Comparison of ENCODE assay signal across 8 mouse cellular contexts in genomic region chr2:109277593-109277992, GRCm38 (mm10). TPM values are rescaled to one million over a fixed set of nuclear protein-coding genes. Genes with fewer than 3 reads are reported as not detected.
DNase-seq lines count a peak whose midpoint lies in the region; ATAC-seq and TF ChIP-seq lines count a peak whose summit lies in the region.

No protein-coding gene starts in this region.

- TF ChIP-seq POLR2A in cortical plate, adult 2 months (IDR thresholded peaks at IDR 0.05; ENCODE audit: extremely low read depth, insufficient read depth, low read length), result no peak

- no peaks in the 10 kb centered on the region for H3K36me3 ChIP-seq in neural tube, embryonic 14.5 days (ENCODE audit: control insufficient read depth, insufficient read depth, low read length)

- H3K27ac ChIP-seq in cortical plate, adult 2 months (ENCODE audit: insufficient read depth, low read length), result no peak overlapping the region
- no peak overlapping the region for H3K27ac ChIP-seq in neural tube, embryonic 14.5 days (ENCODE audit: low read depth, low read length)

- 1% methylated on average over 7 of the region's 7 CpGs for WGBS in neural tube, embryonic 14.5 days

- no peaks in the 10 kb centered on the region for H3K9me3 ChIP-seq in neural tube, embryonic 14.5 days (ENCODE audit: control insufficient read depth, low read length)

- 0 out of 2 replicates have a peak overlapping the region, but pooled peaks have one; percentile 34 for H3K9ac ChIP-seq in neural tube, embryonic 14.5 days (replicated peaks; ENCODE audit: low read depth, low read length)

- H3K4me2 ChIP-seq in neural tube, embryonic 14.5 days (ENCODE audit: low read depth, low read length), result peak overlapping the region; percentile 40

- no peaks in the 10 kb centered on the region for H3K27me3 ChIP-seq in neural tube, embryonic 14.5 days (ENCODE audit: control insufficient read depth, insufficient read depth, low read length)

- TF ChIP-seq CTCF in cortical plate, adult 2 months (IDR thresholded peaks at IDR 0.05; ENCODE audit: extremely low read depth, insufficient read depth, low read length), result no peak

- no peak for DNase-seq in cerebellum, postnatal 4 days (ENCODE audit: low spot score in 2 of 2)
- peak; percentile 31 for DNase-seq in A20 (ENCODE audit: low read depth, low spot score)
- peak; percentile 33 for DNase-seq in induced T-regulatory cell, adult 2 months (ENCODE audit: low read depth)
- DNase-seq in spleen, adult 18-20 months, result no peak
- no peak for DNase-seq in layer of hippocampus, postnatal 14 days (ENCODE audit: low spot score in 2 of 2)

- no peaks in the 10 kb centered on the region; the same call in 1 of the 2 replicates for H3K4me1 ChIP-seq in cortical plate, adult 2 months (ENCODE audit: control insufficient read depth, insufficient read depth, low read length)
- H3K4me1 ChIP-seq in neural tube, embryonic 14.5 days (ENCODE audit: control insufficient read depth, insufficient read depth, low read length), result no peaks in the 10 kb centered on the region

- peak; percentile 47; the same call in 1 of the 2 replicates for ATAC-seq in cerebellum, adult (ENCODE audit: insufficient number of reproducible peaks, low FRiP score, low TSS enrichment)
- no peak for ATAC-seq in neural tube, embryonic 14.5 days (ENCODE audit: low read depth)

- H3K4me3 ChIP-seq in cortical plate, adult 2 months (ENCODE audit: insufficient read depth, low read length), result peak overlapping the region; percentile 59
- peak overlapping the region; percentile 29 for H3K4me3 ChIP-seq in neural tube, embryonic 14.5 days (ENCODE audit: low read depth, low read length)

RNA-seq across cellular contexts. Expression of gene Kif18a, which starts 2.9 kb away (rescaled TPM):
- polyA plus RNA-seq in cortical plate, adult 2 months (2012; rRNA removed), result 0.40 and 0.81 TPM in 2 replicates
- polyA plus RNA-seq in neural tube, embryonic 14.5 days (2014; fragmentation: Nextera tagmentation; extraction: Ambion mirVana), result 3.4 and 3.7 TPM in 2 replicates
- 1 to 10 TPM; 2.1 to 2.2 TPM for total RNA-seq in layer of hippocampus, postnatal 14 days (2021)

RNA-seq across cellular contexts. Expression of gene Mettl15, which starts 3.0 kb away (rescaled TPM):
- polyA plus RNA-seq in cortical plate, adult 2 months (2012; rRNA removed), result 5.9 and 7.7 TPM in 2 replicates
- 8.9 and 11.7 TPM in 2 replicates for polyA plus RNA-seq in neural tube, embryonic 14.5 days (2014; fragmentation: Nextera tagmentation; extraction: Ambion mirVana)
- 1 to 10 TPM; 6.2 to 8.6 TPM for total RNA-seq in layer of hippocampus, postnatal 14 days (2021)

Comparison
In these comparisons a context has a peak if more than half of its experiments do, and no peak if none do; other contexts are left out.
1. DNase-seq: peak in A20 (single experiment) and induced T-regulatory cell, adult 2 months (single experiment); none in cerebellum, postnatal 4 days (0 of 2), spleen, adult 18-20 months (0 of 2) and layer of hippocampus, postnatal 14 days (0 of 2).